Mouse (Mus musculus) heart, postnatal 36 days (tissue): ENCODE results near the gene Adgrl3. TPM values are rescaled to one million over a fixed set of nuclear protein-coding genes. Genes with fewer than 3 reads are reported as not detected.

Source experiments
- DNase-seq, 2 experiments: peaks; one replicate each; pipeline ENCODE4 v3.0.0; 2021 to 2022
- intact Hi-C: fragments of 180-260 bp; cut with DNase I; formaldehyde crosslinking; loops from one replicate; pipeline ENCODE4 v1.15.1; 2025
- total RNA-seq, 2 experiments: library from RNA; stranded (reverse); gene quantifications; 2 replicates each; pipeline ENCODE4 v1.2.3; 2021

Gene Adgrl3
- total RNA-seq, 2 experiments from 2014 or later = 2.5 to 3.3 TPM

DNA sequence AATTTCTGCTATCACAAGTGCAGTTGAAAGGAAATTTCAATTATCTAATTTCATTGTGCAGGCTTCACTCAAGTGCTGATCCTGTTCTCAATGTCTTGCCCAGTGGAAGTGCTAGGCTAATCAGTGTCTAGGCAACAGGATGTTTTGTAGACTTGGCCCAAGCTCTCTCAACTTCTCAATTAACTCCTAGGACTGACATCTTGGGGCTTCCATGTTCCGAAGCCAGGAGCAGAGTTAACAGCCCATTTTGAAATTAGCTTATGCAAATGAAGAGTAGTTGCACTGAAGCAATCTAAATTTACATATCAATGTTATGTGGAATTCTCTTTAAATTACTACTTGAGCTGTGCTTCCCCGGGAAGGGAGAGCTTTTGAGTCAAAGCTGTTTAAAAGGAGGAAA, 339.6 kb downstream of the Adgrl3 start:
- intact Hi-C loops = no loop called here
- no peak for DNase-seq

DNA sequence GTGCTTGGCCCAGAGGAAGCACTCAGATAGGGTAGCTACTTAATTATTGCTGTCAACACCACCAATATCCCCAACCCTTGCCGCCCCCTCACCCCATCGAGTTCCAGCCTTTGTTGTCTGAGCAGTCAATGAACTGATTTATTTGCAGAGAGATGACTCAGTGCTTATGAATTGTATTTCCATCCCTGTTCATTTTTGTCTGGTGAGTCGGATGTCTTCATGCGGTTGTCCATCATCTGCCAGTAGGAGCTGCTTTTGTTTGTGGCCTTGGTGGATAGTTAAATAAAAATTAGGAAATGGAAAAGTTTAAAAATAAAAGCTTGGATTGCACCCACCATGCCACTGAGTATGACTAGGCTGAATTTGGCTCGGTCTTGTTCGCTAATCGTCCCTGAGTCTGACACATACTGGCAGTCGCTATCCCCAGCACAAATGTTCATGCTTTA, 344.3 kb downstream of the Adgrl3 start:
- intact Hi-C loops = no loop called here

DNA sequence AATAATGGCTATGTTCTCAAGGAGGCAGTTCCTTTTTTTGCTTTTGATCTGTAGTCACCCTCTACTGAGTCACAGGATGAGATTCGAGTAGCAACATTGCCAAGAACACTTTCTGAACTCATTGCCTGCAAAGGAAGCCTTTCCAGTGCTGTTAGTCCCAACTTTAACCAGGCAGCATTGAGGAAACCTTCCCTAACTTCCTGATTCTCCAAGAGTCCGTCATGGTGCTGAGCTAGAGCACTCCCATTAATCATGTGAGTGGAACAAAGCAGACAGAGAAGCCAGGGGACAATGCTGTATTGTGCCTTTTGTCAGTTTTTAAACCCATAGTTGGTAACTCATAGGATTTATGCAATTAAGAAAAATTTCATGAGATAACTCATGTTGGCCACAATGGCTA, 345.3 kb downstream of the Adgrl3 start:
- intact Hi-C loops = no loop called here

More for the DNA sequence above, 344.3 kb downstream of the Adgrl3 start:
- DNase-seq = no peak

DNA sequence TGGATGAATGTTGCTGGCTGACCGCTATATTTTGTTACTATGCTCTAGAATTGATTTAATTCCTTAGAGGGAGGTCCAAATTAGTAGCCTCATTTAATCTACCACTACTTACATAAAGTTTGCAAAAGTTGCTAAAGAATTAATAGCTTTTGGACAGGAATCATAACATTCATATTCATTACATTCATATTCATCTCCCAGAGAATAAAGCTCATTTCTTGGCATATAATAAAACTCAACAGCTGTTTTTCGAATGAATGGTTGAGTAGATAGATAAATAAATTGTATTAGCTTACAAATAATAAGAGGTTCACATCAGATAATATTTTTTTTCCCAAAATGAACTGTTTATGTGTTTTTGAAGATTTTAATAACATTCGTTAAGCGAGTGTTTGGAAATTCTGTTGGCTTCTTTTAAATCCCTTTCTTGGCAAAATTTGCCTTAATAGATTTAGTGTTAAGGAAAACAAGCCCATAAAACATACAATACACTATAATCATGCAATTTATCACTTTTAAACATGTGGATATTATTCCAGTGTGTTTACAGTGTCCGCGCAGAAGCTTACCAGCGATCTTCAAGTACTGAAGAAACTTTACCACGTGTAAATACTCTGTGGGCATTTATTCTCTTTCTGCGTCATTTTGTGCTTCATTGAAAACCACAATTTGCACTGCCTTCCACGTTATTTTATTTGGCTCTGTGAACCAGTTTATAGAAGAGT, 350.4 kb downstream of the Adgrl3 start:
- intact Hi-C loops = no loop called here
- DNase-seq = no peak

More for the DNA sequence above, 345.3 kb downstream of the Adgrl3 start:
- DNase-seq = no peak

DNA sequence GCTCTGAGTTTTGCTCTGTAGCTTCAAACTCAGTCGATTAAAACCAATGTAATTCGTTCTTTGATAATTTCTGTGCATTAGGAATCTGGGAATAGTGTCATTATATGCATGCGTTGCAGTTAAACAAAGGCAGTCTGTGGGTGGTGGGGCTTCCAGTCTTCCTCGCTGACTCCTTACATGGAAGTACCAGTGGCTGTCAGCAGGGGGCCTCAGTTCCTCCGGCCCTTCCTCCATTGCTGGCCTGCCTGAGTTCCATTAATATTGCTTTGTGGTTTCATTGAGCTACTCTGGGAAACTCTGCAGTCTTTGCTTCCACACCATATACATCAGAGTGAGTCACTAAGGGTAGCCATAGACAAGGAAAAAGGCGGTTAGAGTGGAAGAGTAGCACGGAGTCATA, 356.1 kb downstream of the Adgrl3 start:
- no peak for DNase-seq
- intact Hi-C loops = no loop called here

DNA sequence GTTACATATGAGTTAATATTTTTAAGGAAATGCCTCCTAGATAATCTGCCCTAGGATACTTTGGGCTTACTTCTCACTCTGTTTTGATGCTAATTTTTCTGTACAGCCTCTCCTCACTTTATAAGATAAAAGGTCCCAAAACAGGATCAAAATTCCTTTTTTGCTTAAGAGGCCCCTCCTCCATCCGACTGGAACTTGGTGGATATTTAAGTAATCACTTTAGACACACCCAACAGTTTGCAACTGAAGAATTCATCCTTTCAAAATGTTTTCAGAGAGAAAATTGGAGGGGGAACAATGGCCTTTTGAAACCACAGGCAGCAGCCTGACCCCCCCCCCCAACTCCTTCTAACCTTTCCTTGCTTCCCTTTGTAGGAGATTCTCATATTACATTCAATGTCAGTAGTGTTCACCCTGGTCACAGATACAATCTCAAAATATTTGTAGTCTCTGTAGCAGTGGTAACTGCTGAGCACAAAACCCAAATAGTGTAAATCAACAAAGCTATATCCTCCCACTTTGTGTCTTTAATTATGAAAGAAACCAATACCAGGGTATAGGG, 385.7 kb downstream of the Adgrl3 start:
- intact Hi-C loops = no loop called here
- DNase-seq = no peak

DNA sequence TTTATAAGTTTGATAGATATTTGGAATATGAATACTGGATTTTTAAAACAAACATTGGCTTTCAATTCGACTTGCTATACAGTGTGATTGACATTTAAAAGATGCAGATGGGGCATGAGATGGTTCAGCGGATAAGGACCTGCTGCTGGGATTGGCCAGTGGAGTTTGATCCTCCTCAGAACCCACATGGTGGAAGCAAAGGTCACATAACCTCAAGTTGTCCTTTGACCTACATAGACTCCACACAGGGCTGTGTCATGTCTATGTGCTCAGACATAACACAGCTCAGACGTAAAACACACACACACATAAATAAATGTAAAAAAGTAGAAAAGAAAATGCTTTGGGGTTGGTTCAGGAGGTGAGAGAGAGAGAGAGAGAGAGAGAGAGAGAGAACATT, 397.4 kb downstream of the Adgrl3 start:
- no peak for DNase-seq
- intact Hi-C loops = no loop called here

DNA sequence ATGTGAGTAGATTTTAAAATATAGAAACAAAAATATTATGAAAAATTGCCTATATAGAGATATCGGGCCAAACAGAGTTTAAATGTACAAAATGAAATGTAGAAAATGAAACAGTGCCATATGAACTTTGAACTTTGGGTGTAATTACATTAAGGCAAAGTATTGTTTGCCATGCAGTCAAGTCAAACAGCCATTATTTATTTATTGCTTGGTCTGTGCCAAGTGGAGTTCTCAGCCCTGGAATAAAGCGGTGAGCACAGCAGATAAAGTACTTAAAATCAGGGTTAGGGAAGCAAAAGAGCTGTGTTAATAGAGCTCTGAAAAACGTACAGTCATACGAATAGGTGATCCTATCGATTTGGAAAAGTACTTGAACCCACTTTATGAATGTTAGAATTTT, 407.5 kb downstream of the Adgrl3 start:
- no peak for DNase-seq
- intact Hi-C loops = no loop called here

DNA sequence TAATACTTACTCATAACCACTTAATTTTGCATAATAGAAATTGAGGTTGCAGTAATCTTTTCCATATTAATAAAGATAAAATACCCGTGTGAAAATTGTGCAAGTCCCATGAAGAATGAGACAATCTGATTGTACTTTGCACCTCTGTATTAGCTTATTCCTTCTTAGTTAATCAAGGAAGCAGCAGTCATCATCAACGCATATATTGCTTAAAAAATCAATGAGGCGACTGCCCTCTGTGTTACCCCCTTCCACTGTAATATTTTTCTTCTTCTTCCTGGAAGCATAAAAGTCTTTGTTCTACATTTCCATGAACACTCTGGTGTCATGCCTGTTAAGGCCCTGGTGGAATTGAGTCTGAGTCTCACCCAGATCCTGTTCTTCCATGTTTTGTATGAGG, 416.4 kb downstream of the Adgrl3 start:
- intact Hi-C loops = no loop called here

DNA sequence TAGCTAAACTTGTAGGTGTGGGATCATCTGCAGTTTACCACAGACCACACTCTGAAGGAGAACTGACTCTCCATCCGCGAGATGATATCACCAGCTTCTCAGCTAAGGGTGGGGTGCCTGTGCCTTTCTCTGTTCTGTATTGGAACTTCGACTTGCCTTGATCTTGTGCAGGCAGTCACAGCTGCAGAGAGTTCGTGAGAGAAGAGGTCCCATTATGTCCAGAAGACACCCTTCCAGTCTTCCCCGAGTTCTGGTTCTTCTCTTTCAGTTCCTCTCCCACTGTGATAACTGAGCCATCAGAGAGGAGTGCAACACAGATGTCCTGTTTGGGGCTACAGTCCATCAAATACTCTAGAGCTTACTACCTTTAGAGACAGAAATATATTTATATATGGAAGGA, 422.2 kb downstream of the Adgrl3 start:
- intact Hi-C loops = no loop called here
- DNase-seq = no peak

More for the DNA sequence above, 416.4 kb downstream of the Adgrl3 start:
- DNase-seq = no peak

DNA sequence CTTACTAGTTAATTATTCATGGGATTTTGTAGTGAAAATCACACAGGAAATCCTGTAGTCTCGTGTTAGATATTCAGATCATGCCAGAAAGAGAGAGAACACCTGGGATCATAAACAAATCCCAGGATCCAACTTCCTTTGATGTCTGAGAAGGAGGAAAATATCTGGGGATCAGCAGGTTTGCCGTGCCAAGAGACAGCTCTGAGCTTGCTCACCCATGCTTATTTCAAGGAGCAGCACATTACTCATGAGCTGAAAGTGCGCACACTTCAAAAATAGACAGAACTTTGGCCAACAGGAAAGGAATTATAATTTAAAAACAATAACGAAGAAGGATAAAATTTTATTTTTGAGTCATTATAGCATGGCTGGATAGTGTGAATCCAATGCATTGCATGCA, 446.0 kb downstream of the Adgrl3 start:
- DNase-seq = no peak
- intact Hi-C loops = loop anchor here (10.0 kb wide), 1 partner anchor 199 kb away; no protein-coding TSS in a partner anchor

DNA sequence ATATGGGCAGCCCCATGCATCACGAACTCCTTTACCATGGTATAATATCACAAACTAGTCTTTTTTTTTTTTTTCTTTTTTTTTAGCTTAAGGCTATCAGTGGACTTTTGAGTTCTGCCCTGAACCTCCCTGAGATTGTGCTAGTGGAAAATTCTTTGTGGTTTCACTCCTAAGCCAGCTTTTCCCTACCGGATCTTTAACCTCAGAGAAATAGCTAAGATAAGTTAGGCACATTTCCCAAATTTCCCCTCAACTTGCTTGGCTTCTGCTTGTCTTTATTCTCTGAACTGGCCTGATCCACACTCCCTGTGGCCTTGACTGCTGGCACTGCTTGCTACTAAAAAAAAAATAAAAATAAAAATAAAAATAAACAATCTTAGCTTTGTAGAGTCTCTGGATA, 454.7 kb downstream of the Adgrl3 start:
- DNase-seq = no peak

DNA sequence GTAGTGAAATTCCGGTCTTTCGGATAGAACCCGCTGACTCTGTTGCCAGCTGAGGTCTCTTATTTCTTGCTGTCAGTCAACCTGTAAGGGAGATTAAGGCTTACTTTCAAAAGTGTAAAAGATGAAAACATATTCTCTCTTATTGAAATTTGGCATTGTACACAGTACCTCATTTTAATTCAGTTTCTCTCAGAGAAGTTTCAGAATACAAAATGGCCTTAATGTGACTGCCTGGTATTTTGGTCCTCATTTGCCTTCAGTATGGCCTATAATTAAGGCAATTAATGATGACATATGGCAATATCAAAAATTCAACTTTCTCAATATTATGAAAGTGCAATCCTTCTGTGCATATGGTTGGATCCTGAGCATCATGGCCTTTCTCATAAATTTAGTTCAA, 455.5 kb downstream of the Adgrl3 start:
- DNase-seq = no peak

More for the DNA sequence above, 454.7 kb downstream of the Adgrl3 start:
- intact Hi-C loops = no loop called here

DNA sequence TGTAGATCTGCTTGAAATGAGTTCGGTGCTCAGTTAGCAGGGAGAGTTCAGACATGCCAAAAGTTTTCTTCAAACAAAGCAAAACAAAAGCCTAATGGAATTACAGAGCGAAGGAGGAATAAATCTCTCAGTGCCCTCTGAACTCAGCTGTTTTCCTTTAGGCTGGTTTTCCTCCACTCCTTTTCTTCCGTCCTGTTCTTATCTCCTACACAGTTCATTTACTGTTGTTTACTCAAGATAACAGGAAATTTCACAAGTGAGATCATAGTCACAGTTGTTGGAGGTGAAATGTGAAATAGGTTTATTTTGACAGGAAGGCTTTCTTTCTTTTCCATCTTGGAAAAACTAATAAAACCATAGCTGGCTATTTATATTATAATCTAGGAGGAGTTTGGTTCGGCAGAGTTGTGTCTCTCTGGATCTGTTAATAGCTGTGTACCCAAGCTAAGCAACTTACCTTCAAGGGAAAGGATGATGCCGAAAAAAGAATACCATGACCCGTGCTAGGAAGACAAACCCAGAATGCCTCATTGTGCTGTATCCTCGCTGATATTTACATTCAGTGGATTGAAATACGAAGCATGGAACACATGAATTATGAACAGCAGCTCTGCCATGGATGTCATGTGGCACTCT, 456.2 kb downstream of the Adgrl3 start:
- intact Hi-C loops = no loop called here
- DNase-seq = no peak

More for the DNA sequence above, 455.5 kb downstream of the Adgrl3 start:
- intact Hi-C loops = no loop called here

DNA sequence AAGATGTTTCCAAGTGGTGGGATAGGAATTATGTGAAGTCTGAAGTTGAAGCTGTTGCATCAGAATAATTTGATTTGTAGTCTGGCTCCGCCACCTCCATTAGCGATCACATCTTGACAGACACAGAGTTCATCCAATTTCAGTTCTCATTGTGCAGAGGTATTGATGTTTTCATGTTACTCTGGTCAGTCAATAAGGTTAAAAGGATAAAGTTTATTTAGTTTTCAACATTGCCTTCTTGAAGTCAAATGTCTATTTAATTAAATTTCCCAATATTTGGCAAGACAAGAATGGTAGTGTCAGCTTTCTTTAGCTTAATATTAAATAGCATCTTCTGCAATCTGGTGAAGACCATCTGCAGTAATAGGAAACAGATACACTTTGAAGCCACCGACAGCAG, 461.0 kb downstream of the Adgrl3 start:
- intact Hi-C loops = no loop called here

DNA sequence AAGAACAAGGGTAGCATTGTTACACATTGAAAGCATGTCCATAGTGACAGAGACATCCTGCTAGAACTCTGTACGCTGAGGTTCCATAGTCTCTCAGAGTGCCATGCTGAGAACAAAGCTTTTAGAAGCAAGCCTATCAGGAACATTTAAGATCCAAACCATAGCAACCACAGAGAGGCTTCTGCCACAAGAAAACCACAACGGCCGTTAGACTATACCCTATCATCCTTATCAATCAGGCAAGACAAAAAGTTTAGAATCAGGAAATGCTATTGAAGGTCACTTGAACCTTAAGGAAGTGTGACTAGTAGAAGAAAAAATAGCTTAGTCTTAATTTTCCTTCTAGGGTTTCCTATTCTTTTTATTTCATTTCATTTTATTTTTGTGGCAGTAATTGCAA, 464.0 kb downstream of the Adgrl3 start:
- no peak for DNase-seq
- intact Hi-C loops = no loop called here

More for the DNA sequence above, 461.0 kb downstream of the Adgrl3 start:
- no peak for DNase-seq

DNA sequence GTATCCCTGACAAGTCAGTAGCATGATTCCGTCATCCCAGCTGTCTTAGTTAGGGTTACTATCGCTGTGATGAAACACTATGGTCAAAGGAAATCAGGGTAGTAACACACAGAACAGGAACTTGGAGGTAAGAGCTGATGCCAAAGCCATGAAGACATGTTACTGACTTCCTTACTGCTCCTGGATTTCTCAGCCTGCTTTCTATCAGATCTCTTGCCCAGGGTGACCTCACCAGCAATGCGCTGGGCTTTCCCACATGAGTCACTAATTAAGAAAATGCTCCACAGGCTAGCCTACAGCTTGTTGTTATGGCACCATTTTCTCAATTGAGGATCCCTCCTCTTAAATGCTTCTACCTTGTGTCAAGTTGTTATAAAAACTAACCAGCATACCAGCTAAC, 481.1 kb downstream of the Adgrl3 start:
- intact Hi-C loops = no loop called here
- DNase-seq = no peak

DNA sequence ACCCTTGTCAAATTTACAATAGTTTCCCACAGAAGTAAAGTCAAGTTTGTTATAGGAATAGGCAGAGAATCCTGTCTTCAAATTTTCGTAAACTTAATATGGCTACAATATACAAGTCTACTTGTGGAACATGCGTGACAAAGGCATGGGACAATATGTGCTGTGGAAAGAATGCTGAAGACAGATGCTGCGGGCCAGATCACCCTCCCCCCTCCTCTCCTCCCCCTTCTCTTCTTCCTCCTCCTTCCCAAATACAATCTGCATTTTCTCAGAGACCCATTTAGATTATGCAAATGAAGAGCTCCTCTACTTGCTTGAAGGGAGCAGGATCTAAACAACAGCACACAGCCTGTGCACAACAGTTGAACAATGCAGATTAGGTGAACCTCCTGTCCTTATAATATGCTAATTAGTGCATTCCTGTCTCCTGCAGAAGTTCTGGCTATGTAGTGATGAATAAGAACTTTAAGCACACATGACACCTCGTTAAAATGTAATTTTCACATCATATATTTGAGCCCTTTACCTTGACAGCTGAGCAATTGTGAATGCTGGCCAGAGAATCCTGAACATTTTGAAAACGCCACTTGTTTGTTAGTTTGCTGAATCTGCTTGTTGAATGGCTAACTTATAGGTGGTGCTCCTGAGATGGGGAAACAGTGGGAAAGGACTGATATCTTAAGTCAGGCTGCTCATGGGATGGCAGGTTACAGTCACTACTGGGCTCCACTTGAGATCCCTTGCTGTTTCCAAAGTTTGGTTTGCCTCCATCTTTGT, 499.0 kb downstream of the Adgrl3 start:
- DNase-seq = no peak
- intact Hi-C loops = no loop called here

DNA sequence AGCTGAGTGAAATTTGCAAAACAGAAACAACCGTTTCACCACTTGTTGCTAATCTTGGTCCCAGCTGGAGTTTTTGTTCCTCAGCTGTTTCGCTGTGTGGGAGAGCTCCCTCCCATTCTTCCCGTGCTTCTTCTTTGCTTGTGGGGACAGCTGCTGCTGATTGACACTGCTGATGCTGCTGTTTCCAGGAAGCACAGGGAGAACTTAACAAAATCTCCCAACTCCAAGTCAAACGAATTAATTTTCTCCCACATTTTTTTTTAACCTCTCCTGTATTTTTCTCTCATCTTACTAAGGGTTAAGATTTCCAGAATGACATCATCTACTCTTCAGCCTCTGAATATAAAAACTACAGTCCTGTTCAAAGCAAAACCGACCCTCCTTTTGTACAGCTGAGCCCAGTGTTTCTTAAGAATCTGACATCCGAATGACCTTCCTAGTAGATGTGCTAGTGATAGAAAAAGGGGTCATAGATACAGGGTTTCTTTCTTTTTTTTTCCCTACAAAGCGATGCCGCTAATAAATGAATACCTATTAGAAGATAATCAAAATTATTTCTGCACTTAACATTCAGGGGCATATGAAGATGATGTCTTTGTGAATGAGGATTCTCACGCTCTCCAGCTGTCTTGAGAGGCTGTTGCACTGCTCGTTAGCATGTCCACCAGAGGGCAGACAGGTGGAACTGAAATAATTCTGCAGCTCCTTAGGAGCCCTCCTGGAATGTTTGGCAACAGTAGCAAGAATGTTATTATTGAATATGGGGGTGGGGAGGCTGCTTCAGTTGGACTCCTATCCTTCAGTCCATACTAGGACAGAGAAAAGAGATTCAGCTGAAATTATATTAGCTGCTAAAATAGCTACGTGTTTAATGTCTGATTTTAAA, 499.8 kb downstream of the Adgrl3 start:
- peak; percentile 24 to 40 for DNase-seq
- intact Hi-C loops = loop anchor here (2.0 kb wide), 1 partner anchor 827 kb away; no protein-coding TSS in a partner anchor

DNA sequence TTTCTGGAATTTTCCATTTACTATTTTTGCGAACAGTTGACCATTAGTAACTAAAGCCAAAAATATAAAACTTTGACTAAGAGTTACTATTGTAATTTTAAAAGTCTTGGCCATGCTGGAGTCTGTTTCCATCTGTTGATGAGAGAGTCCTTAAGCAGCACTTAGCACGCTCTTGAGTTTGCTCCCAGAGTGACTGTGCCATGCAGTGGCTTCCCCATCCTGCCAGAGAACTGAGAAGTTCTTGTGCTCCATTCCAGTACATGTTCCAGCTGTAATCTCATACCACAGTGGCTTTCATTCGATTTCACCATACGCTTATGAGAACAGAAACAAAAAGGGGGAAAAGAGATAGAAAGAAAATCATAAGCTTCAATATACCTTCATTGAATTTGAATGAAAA, 502.8 kb downstream of the Adgrl3 start:
- DNase-seq = no peak
- intact Hi-C loops = no loop called here
